Mouse (Mus musculus): ENCODE measurements around the gene Luc7l.

DNA sequence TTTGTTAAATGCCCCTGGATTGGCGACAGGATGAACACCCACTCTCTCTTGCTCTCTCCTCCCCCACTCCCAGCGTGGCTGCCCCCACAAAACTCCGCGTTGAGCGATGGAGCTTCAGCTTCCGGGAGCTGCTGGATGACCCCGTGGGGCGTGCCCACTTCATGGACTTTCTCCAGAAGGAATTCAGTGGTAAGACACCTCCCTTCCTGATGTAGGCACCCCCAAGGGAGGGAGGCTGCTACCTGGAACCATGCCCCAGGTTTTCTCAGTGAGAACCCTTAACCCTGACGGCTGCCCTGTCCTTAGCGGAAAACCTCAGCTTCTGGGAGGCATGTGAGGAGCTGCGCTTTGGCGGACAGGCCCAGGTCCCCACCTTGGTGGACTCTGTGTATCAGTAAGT is 45.0 kb upstream of the Luc7l start, which contains the start of gene Arhgdig:
- no peak for TF ChIP-seq POLR2A (IDR thresholded peaks at IDR 0.05; ENCODE audit: borderline replicate concordance, insufficient read depth, low read length)
- TF ChIP-seq CTCF (IDR thresholded peaks at IDR 0.05; ENCODE audit: borderline replicate concordance, insufficient read depth, low read depth, low read length): no peak
